Mouse (Mus musculus): ENCODE results near the gene Gpr65.

The Gpr65 gene

GRCm38 (mm10) chr12:98282776-98283486 lies 14.5 kb downstream of the Gpr65 start:
- peak; percentile 93 for DNase-seq (ENCODE audit: low read depth, low spot score)

- DNase-seq (ENCODE audit: low read depth, low spot score), result peak; percentile 99
Observed at GRCm38 (mm10) chr12:98283487-98283860, 15.0 kb downstream of the Gpr65 start.

GRCm38 (mm10) chr12:98284477-98284876 lies 16.0 kb downstream of the Gpr65 start:
- DNase-seq (ENCODE audit: low read depth, low spot score), result peak; percentile 88

GRCm38 (mm10) chr12:98290475-98290874 lies 22.0 kb downstream of the Gpr65 start:
- DNase-seq (ENCODE audit: low read depth, low spot score), result no peak

- no peak for DNase-seq (ENCODE audit: low read depth, low spot score)
Observed at GRCm38 (mm10) chr12:98292278-98292677, 23.8 kb downstream of the Gpr65 start.

GRCm38 (mm10) chr12:98294241-98294640 lies 25.8 kb downstream of the Gpr65 start:
- peak; percentile 4 for DNase-seq (ENCODE audit: low read depth, low spot score)

- DNase-seq (ENCODE audit: low read depth, low spot score), result no peak
Observed at GRCm38 (mm10) chr12:98301980-98302379, 33.5 kb downstream of the Gpr65 start.

- no peak for DNase-seq (ENCODE audit: low read depth, low spot score)
Observed at GRCm38 (mm10) chr12:98303013-98303412, 34.6 kb downstream of the Gpr65 start.

GRCm38 (mm10) chr12:98307179-98307915 lies 38.9 kb downstream of the Gpr65 start:
- no peak for DNase-seq (ENCODE audit: low read depth, low spot score)

- DNase-seq (ENCODE audit: low read depth, low spot score), result no peak
Observed at GRCm38 (mm10) chr12:98311376-98312083, 43.1 kb downstream of the Gpr65 start.

GRCm38 (mm10) chr12:98315924-98316323 lies 47.5 kb downstream of the Gpr65 start:
- no peak for DNase-seq (ENCODE audit: low read depth, low spot score)

GRCm38 (mm10) chr12:98317718-98318340 lies 49.4 kb downstream of the Gpr65 start:
- no peak for DNase-seq (ENCODE audit: low read depth, low spot score)

- DNase-seq (ENCODE audit: low read depth, low spot score), result no peak
Observed at GRCm38 (mm10) chr12:98322426-98322825, 54.0 kb downstream of the Gpr65 start.

GRCm38 (mm10) chr12:98324170-98324569 lies 55.7 kb downstream of the Gpr65 start:
- DNase-seq (ENCODE audit: low read depth, low spot score), result peak; percentile 53

All from 3T3-L1 (cell line).